Mouse (Mus musculus): ENCODE measurements around the gene Abcb4.
"Not testable (repeated sequence)": the region's sequence is repeated elsewhere in the genome, so short reads cannot be mapped to it uniquely, and the experiment has no call there.

DNA sequence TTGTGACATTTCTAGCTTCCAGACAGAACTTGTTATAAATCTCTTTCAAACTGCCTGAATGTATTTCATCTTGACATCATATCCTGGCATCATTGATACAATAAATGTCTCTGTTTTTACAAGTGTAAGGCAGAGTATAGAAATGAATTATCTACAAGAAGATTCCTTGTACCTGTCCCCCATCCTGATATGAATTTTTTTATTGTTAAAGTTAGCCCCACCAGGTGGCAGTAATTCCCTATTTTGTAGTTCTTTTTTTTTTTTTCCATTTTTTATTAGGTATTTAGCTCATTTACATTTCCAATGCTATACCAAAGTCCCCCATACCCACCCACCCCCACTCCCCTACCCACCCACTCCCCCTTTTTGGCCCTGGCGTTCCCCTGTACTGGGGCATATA lies 47.7 kb downstream of the Abcb4 start:
- not testable (repeated sequence) for TF ChIP-seq CTCF (IDR thresholded peaks at IDR 0.05; ENCODE audit: borderline replicate concordance, extremely low read depth, insufficient read depth, insufficient read length); POLR2A (IDR thresholded peaks at IDR 0.05; ENCODE audit: borderline replicate concordance, extremely low read depth, insufficient read depth, insufficient read length, poor library complexity, severe bottlenecking)
